Mouse (Mus musculus): ENCODE measurements around the gene Rxra. TPM values are rescaled to one million over a fixed set of nuclear protein-coding genes. Genes with fewer than 3 reads are reported as not detected.

Rxra gene
- polyA plus RNA-seq, 1 experiment, result 17.5 TPM

DNA sequence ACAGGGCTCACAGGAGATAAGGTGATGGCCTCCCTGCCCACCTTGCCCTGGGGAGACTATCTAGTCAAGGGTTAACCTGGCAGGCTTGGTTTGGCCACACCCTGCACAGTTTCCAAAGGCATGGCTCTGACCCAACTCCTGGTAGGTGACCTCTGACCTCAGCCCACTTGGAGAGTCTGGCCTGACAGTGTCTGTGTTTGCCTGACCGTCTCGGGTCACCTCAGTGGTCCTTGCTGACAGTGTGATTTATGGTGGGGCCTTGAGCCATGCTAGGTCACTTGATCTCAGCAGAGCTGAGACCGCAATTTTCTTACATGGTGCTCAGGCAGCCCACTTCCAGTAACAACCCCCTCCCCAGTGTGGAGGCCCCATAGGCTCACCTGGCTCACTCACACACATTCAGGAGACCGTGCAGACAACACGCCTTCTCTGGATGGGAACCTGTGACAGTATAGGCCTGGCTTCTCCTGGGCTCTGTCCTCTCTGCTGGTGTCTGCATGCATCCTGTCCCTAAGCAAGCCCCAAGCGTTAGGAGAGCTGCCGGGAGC, 96.7 kb downstream of the Rxra start:
- Histone ChIP-seq H3K27ac (ENCODE audit: insufficient read depth, low read length) (no peak overlapping the region), H3K4me1 (ENCODE audit: control insufficient read depth, insufficient read depth, low read length) (no peaks in the 10 kb centered on the region)

DNA sequence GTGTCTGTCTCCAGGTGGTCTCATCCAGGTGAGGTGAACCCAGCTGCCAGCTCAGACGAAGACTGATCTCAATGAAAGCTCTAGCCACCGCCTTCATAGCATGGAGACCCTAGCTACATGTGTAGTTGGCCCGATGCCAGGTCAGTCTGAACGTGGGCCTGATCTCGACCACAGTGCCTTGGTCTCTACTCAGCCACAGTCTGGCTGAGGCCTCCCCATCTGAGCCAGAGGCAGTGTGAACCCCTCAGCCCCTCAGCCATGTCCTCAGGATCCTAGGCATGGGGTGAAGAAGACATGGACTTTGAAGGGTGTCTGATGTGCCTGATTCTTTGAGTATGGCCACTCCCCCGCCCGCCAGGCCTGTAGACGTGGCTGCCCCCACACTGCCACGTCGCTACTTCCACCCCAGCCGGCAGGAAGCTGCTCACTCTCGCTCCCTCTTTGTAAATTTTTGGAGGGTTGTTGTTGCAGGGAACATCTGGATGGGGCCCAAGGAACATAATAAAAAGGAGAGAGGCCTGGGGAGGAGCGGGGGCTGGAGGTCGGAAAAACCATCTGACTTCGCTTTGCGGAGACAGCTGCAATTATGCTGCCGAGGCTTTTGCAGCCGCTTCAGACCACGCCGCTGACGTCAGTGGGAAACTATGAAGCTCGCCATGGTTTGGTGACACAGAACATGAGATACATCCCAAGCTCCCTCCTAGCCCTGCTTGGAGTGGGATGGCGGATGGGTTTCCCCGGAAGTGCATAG, 97.9 kb downstream of the Rxra start:
- H3K4me1 ChIP-seq (ENCODE audit: control insufficient read depth, insufficient read depth, low read length), result no peaks in the 10 kb centered on the region
- 76% methylated on average over 24 of the region's 24 CpGs for WGBS
- H3K4me3 ChIP-seq (replicated peaks; ENCODE audit: insufficient read depth, low read depth, low read length), result no peak overlapping the region
- DNase-seq, result no peak
- H3K27ac ChIP-seq (ENCODE audit: insufficient read depth, low read length), result no peak overlapping the region
- H3K27me3 ChIP-seq (ENCODE audit: control insufficient read depth, insufficient read depth, low read length), result no peaks in the 10 kb centered on the region
- TF ChIP-seq CTCF (IDR thresholded peaks at IDR 0.05; ENCODE audit: borderline replicate concordance, insufficient read depth, low read depth, low read length), result no peak
- TF ChIP-seq POLR2A (IDR thresholded peaks at IDR 0.05; ENCODE audit: borderline replicate concordance, insufficient read depth, low read length), result no peak

More for the DNA sequence above, 96.7 kb downstream of the Rxra start:
- Histone ChIP-seq H3K27me3 (ENCODE audit: control insufficient read depth, insufficient read depth, low read length) (no peaks in the 10 kb centered on the region), H3K4me3 (replicated peaks; ENCODE audit: insufficient read depth, low read depth, low read length) (no peak overlapping the region)
- WGBS, result 91% methylated on average over 7 of the region's 7 CpGs
- DNase-seq, result no peak
- no peak for TF ChIP-seq CTCF (IDR thresholded peaks at IDR 0.05; ENCODE audit: borderline replicate concordance, insufficient read depth, low read depth, low read length)
- TF ChIP-seq POLR2A (IDR thresholded peaks at IDR 0.05; ENCODE audit: borderline replicate concordance, insufficient read depth, low read length), result no peak

- TF ChIP-seq POLR2A (IDR thresholded peaks at IDR 0.05; ENCODE audit: borderline replicate concordance, insufficient read depth, low read length), result no peak
- WGBS, result 95% methylated on average over 10 of the region's 10 CpGs
- no peaks in the 10 kb centered on the region for H3K27me3 ChIP-seq (ENCODE audit: control insufficient read depth, insufficient read depth, low read length)
Measured at GRCm38 (mm10) chr2:27775006-27775405, 98.8 kb downstream of the Rxra start.

GRCm38 (mm10) chr2:27775625-27776024, 99.4 kb downstream of the Rxra start:
- no peaks in the 10 kb centered on the region for H3K4me1 ChIP-seq (ENCODE audit: control insufficient read depth, insufficient read depth, low read length)
- 60% methylated on average over 5 of the region's 5 CpGs for WGBS
- TF ChIP-seq CTCF (IDR thresholded peaks at IDR 0.05; ENCODE audit: borderline replicate concordance, insufficient read depth, low read depth, low read length) (no peak), POLR2A (IDR thresholded peaks at IDR 0.05; ENCODE audit: borderline replicate concordance, insufficient read depth, low read length) (no peak)
- H3K27ac ChIP-seq (ENCODE audit: insufficient read depth, low read length), result no peak overlapping the region
- DNase-seq, result no peak
- H3K27me3 ChIP-seq (ENCODE audit: control insufficient read depth, insufficient read depth, low read length), result no peaks in the 10 kb centered on the region
- H3K4me3 ChIP-seq (replicated peaks; ENCODE audit: insufficient read depth, low read depth, low read length), result no peak overlapping the region

More at GRCm38 (mm10) chr2:27775006-27775405, 98.8 kb downstream of the Rxra start:
- DNase-seq, result no peak
- Histone ChIP-seq H3K4me3 (replicated peaks; ENCODE audit: insufficient read depth, low read depth, low read length) (no peak overlapping the region), H3K27ac (ENCODE audit: insufficient read depth, low read length) (no peak overlapping the region), H3K4me1 (ENCODE audit: control insufficient read depth, insufficient read depth, low read length) (no peaks in the 10 kb centered on the region)

DNA sequence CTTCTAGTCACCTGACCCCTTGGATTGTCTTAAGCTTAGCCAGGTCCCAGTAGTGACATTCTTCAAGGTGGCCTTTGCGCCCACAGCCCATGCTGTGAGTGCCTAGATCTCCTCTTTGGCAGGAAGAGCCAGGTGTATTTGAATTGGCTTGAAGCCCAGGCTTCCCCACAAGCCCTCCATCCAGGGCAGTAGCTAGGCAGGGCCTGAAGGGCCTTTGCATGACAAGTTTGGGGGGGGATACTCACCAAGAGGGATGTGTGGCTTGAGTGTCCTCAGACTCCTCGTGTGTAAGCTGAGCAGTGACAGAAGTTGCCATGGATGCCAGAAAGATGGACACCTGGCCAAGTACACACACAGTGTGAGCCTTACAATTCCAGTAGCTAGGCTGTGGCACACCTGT, 101.5 kb downstream of the Rxra start:
- no peak overlapping the region for H3K4me3 ChIP-seq (replicated peaks; ENCODE audit: insufficient read depth, low read depth, low read length)
- no peak for DNase-seq
- H3K27ac ChIP-seq (ENCODE audit: insufficient read depth, low read length), result no peak overlapping the region
- WGBS, result 64% methylated on average over 2 of the region's 2 CpGs
- TF ChIP-seq POLR2A (IDR thresholded peaks at IDR 0.05; ENCODE audit: borderline replicate concordance, insufficient read depth, low read length) (no peak), CTCF (IDR thresholded peaks at IDR 0.05; ENCODE audit: borderline replicate concordance, insufficient read depth, low read depth, low read length) (no peak)
- no peaks in the 10 kb centered on the region for H3K27me3 ChIP-seq (ENCODE audit: control insufficient read depth, insufficient read depth, low read length)
- no peaks in the 10 kb centered on the region for H3K4me1 ChIP-seq (ENCODE audit: control insufficient read depth, insufficient read depth, low read length)

GRCm38 (mm10) chr2:27778289-27778688, 102.0 kb downstream of the Rxra start:
- DNase-seq, result no peak
- H3K4me3 ChIP-seq (replicated peaks; ENCODE audit: insufficient read depth, low read depth, low read length), result no peak overlapping the region
- H3K27me3 ChIP-seq (ENCODE audit: control insufficient read depth, insufficient read depth, low read length), result no peaks in the 10 kb centered on the region
- WGBS, result 89% methylated on average over 6 of the region's 6 CpGs
- H3K4me1 ChIP-seq (ENCODE audit: control insufficient read depth, insufficient read depth, low read length), result no peaks in the 10 kb centered on the region
- TF ChIP-seq CTCF (IDR thresholded peaks at IDR 0.05; ENCODE audit: borderline replicate concordance, insufficient read depth, low read depth, low read length) (no peak), POLR2A (IDR thresholded peaks at IDR 0.05; ENCODE audit: borderline replicate concordance, insufficient read depth, low read length) (no peak)
- no peak overlapping the region for H3K27ac ChIP-seq (ENCODE audit: insufficient read depth, low read length)

- Histone ChIP-seq H3K27ac (ENCODE audit: insufficient read depth, low read length) (no peak overlapping the region), H3K4me3 (replicated peaks; ENCODE audit: insufficient read depth, low read depth, low read length) (no peak overlapping the region), H3K4me1 (ENCODE audit: control insufficient read depth, insufficient read depth, low read length) (no peaks in the 10 kb centered on the region), H3K27me3 (ENCODE audit: control insufficient read depth, insufficient read depth, low read length) (no peaks in the 10 kb centered on the region)
- no peak for DNase-seq
- TF ChIP-seq POLR2A (IDR thresholded peaks at IDR 0.05; ENCODE audit: borderline replicate concordance, insufficient read depth, low read length), result no peak
- WGBS, result 68% methylated on average over 9 of the region's 9 CpGs
Measured at GRCm38 (mm10) chr2:27779291-27779866, 103.1 kb downstream of the Rxra start.

DNA sequence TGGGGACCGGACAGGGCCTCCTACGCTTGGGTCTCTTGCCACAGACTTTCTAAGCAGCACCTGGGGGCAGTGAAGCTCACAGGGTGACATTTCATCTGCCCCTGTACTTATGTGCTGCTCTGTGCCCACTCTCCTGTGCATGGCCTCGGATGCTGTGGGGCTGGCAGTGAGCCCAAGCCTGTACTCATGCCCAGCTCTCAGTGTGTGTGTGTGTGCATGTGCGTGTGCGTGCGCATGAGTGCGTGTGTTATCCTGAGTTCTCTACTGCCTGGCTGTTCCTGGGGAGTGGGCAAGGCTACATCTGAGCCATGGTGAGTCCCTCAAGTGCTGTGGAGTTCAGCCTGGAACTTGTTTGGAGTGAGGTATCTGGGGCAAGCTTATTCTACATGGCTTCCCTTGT, 103.9 kb downstream of the Rxra start:
- no peak overlapping the region for H3K4me3 ChIP-seq (replicated peaks; ENCODE audit: insufficient read depth, low read depth, low read length)
- H3K27me3 ChIP-seq (ENCODE audit: control insufficient read depth, insufficient read depth, low read length), result no peaks in the 10 kb centered on the region
- TF ChIP-seq CTCF (IDR thresholded peaks at IDR 0.05; ENCODE audit: borderline replicate concordance, insufficient read depth, low read depth, low read length), result no peak
- TF ChIP-seq POLR2A (IDR thresholded peaks at IDR 0.05; ENCODE audit: borderline replicate concordance, insufficient read depth, low read length), result no peak
- no peak for DNase-seq
- no peak overlapping the region for H3K27ac ChIP-seq (ENCODE audit: insufficient read depth, low read length)
- 54% methylated on average over 7 of the region's 7 CpGs for WGBS
- H3K4me1 ChIP-seq (ENCODE audit: control insufficient read depth, insufficient read depth, low read length), result no peaks in the 10 kb centered on the region

Measured in cerebellum, adult 2 months (tissue).